Mouse (Mus musculus): ENCODE results near the gene Cdon. TPM values are rescaled to one million over a fixed set of nuclear protein-coding genes. Genes with fewer than 3 reads are reported as not detected.

Cdon gene
- total RNA-seq, 1 experiment, result 13.4 TPM

DNA sequence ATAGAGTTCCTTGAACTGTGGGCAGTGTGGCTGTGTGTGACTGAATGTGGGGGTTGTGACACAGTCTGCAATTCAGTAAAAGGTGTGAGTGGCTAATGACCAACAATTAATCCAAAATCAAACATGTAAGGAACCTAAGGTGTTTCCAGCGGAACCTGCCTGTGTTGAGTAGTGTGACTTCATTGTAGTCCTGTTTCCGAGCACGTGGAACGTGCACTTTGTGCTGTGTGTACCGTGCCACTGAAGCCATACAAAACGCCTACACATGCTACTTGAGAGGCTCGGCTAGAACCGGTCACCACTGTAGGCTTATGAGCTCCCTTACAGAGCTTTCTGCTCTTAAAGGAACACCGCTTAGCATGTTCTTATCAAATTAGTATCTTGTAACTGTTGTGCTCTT is 127.5 kb downstream of the Cdon start:
- Histone ChIP-seq H3K4me1 (ENCODE audit: control insufficient read depth in 2 of 2, insufficient read depth in 2 of 2, low read length in 2 of 2, poor library complexity in 1 of 2) (no peaks in the 10 kb centered on the region), H3K4me3 (ENCODE audit: insufficient read depth in 1 of 2, low read depth in 1 of 2, low read length in 2 of 2, poor library complexity in 1 of 2, severe bottlenecking in 1 of 2) (no peak overlapping the region), H3K36me3 (ENCODE audit: control insufficient read depth, insufficient read depth, low read length, poor library complexity, severe bottlenecking) (no peaks in the 10 kb centered on the region), H3K27ac (ENCODE audit: insufficient read depth, low read depth, low read length, poor library complexity, severe bottlenecking) (no peak overlapping the region), H3K9ac (ENCODE audit: insufficient read depth, low read depth, low read length, poor library complexity, severe bottlenecking) (no peak overlapping the region), H3K9me3 (ENCODE audit: control insufficient read depth, insufficient read depth, low read depth, low read length) (no peaks in the 10 kb centered on the region)
- in situ Hi-C loops (cut with MboI; ENCODE audit: low sequenced_read_pairs in 2 of 2, unreplicated experiment in 2 of 2), result no loop called here
- DNase-seq (ENCODE audit: low read depth, low spot score), result no peak
- no peak for TF ChIP-seq ZNF384 (IDR thresholded peaks at IDR 0.05; ENCODE audit: low read depth, low read length)
- no peak for TF ChIP-seq CHD2 (IDR thresholded peaks at IDR 0.05; ENCODE audit: low read depth, low read length)
- TF ChIP-seq ZC3H11A (IDR thresholded peaks at IDR 0.05; ENCODE audit: borderline replicate concordance, low read depth, low read length), result no peak
- TF ChIP-seq HCFC1 (IDR thresholded peaks at IDR 0.05; ENCODE audit: borderline replicate concordance, insufficient read depth, low read length), result no peak
- no peak for TF ChIP-seq MAFK (IDR thresholded peaks at IDR 0.05; ENCODE audit: insufficient read depth, low read depth, low read length)

DNA sequence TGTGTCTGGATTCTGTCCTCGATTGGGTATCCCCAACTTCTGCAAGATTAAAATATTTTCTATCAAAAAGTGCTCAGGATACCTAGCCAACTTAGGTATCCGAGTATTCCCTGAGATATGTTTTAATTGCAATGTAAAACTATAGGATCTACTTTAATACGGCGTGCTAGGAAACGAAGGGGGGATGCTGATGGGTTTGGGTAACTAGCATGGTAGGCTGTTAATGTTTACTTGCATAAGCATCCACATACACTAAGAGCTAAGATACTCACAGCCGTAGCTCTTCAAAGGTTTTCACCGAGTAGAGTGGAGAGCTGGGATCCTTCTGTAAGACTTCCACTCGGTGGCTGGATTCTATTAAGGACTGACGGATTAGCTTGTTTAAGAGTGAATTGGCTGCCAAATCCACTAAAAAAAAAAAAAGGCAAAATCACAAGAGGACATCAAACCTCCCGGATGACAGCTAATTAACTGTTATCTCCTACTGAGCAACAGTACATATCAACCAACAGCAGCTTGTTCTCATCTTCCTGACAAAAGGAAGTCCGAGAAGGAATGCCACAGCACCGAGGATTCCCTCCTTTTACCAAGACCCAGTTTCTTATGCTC is 135.7 kb downstream of the Cdon start:
- H3K27ac ChIP-seq (ENCODE audit: insufficient read depth, low read depth, low read length, poor library complexity, severe bottlenecking), result no peak overlapping the region

More for the DNA sequence above, 135.7 kb downstream of the Cdon start:
- H3K36me3 ChIP-seq (ENCODE audit: control insufficient read depth, insufficient read depth, low read length, poor library complexity, severe bottlenecking), result peaks cover 7% of the 10 kb centered on the region
- no peaks in the 10 kb centered on the region for H3K9me3 ChIP-seq (ENCODE audit: control insufficient read depth, insufficient read depth, low read depth, low read length)
- DNase-seq (ENCODE audit: low read depth, low spot score), result no peak
- H3K4me3 ChIP-seq (ENCODE audit: insufficient read depth in 1 of 2, low read depth in 1 of 2, low read length in 2 of 2, poor library complexity in 1 of 2, severe bottlenecking in 1 of 2), result no peak overlapping the region
- TF ChIP-seq HCFC1 (IDR thresholded peaks at IDR 0.05; ENCODE audit: borderline replicate concordance, insufficient read depth, low read length) (no peak), MAFK (IDR thresholded peaks at IDR 0.05; ENCODE audit: insufficient read depth, low read depth, low read length) (no peak), ZNF384 (IDR thresholded peaks at IDR 0.05; ENCODE audit: low read depth, low read length) (no peak), CHD2 (IDR thresholded peaks at IDR 0.05; ENCODE audit: low read depth, low read length) (no peak), ZC3H11A (IDR thresholded peaks at IDR 0.05; ENCODE audit: borderline replicate concordance, low read depth, low read length) (no peak)
- H3K4me1 ChIP-seq (ENCODE audit: control insufficient read depth in 2 of 2, insufficient read depth in 2 of 2, low read length in 2 of 2, poor library complexity in 1 of 2), result peaks cover 0 to 2% of the 10 kb centered on the region in 2 experiments; a peak in 1 of 4 replicates
- in situ Hi-C loops (cut with MboI; ENCODE audit: low sequenced_read_pairs in 2 of 2, unreplicated experiment in 2 of 2), result no loop called here
- H3K9ac ChIP-seq (ENCODE audit: insufficient read depth, low read depth, low read length, poor library complexity, severe bottlenecking), result no peak overlapping the region

Other genes with a start within 250 kb of the Cdon start
- gene Dcps, start 245.1 kb upstream of the Cdon start, total RNA-seq (2012; rRNA removed), result 36.3 and 42.9 TPM in 2 replicates
- gene Srpr, start 221.0 kb upstream of the Cdon start, total RNA-seq (2012; rRNA removed), result 168 and 204 TPM in 2 replicates
- gene Tirap, start 220.8 kb upstream of the Cdon start, total RNA-seq (2012; rRNA removed), result 6.1 and 7.2 TPM in 2 replicates
- gene Foxred1, start 210.1 kb upstream of the Cdon start, total RNA-seq (2012; rRNA removed), result 40.6 and 47.1 TPM in 2 replicates
- gene Fam118b, start 153.3 kb upstream of the Cdon start, total RNA-seq (2012; rRNA removed), result 19.3 and 26.9 TPM in 2 replicates
- 28.8 and 32.0 TPM in 2 replicates for gene Rpusd4, start 153.3 kb upstream of the Cdon start, total RNA-seq (2012; rRNA removed)
- not detected in 2 replicates for gene Gm1113, start 97.1 kb downstream of the Cdon start, total RNA-seq (2012; rRNA removed)
- gene Ddx25, start 137.4 kb downstream of the Cdon start, total RNA-seq (2012; rRNA removed), result 1.6 and 1.8 TPM in 2 replicates
- 20.6 and 25.6 TPM in 2 replicates for gene Pus3, start 137.5 kb downstream of the Cdon start, total RNA-seq (2012; rRNA removed)
- 1.2 and 1.6 TPM in 2 replicates for gene Pate2, start 149.2 kb downstream of the Cdon start, total RNA-seq (2012; rRNA removed)
- gene Hyls1, start 149.3 kb downstream of the Cdon start, total RNA-seq (2012; rRNA removed), result 14.6 and 17.6 TPM in 2 replicates
- not detected in 2 replicates for gene Pate4, start 190.8 kb downstream of the Cdon start, total RNA-seq (2012; rRNA removed)
- gene Pate3, start 227.1 kb downstream of the Cdon start, total RNA-seq (2012; rRNA removed), result 0.13 TPM in 1 of 2 replicates, not detected in the other

Measured in ES-E14 (cell line).